In genomic region chr5:135263866-135264503, GRCm38 (mm10) we compare ENCODE assay signal across 8 mouse cellular contexts. TPM values are rescaled to one million over a fixed set of nuclear protein-coding genes. Genes with fewer than 3 reads are reported as not detected.
DNase-seq lines count a peak whose midpoint lies in the region; ATAC-seq and TF ChIP-seq lines count a peak whose summit lies in the region.

No protein-coding gene starts in this region.

- H3K4me3 ChIP-seq in heart, embryonic 10.5 days = peak overlapping the region; percentile 29
- H3K4me3 ChIP-seq in kidney, adult 2 months (ENCODE audit: insufficient read depth, low read depth, low read length) = no peak overlapping the region
- 0 out of 2 replicates have a peak overlapping the region, but pooled peaks have one; percentile 17 for H3K4me3 ChIP-seq in liver, embryonic 11.5 days (ENCODE audit: low read depth, low read length)
- H3K4me3 ChIP-seq in midbrain, embryonic 16.5 days (ENCODE audit: low read depth, low read length) = no peak overlapping the region

- no peak for ATAC-seq in liver, embryonic 11.5 days (replicated peaks; ENCODE audit: low FRiP score)
- peak; percentile 88 for ATAC-seq in midbrain, embryonic 16.5 days

- peak overlapping the region; percentile 51 for H3K4me2 ChIP-seq in liver, embryonic 11.5 days
- no peak overlapping the region; the same call in 1 of the 2 replicates for H3K4me2 ChIP-seq in midbrain, embryonic 16.5 days (ENCODE audit: low read length)

- peaks cover 15% of the 10 kb centered on the region for H3K4me1 ChIP-seq in heart, embryonic 10.5 days
- no peaks in the 10 kb centered on the region for H3K4me1 ChIP-seq in kidney, adult 2 months (ENCODE audit: control insufficient read depth, insufficient read depth, low read length)
- H3K4me1 ChIP-seq in liver, embryonic 11.5 days (replicated peaks; ENCODE audit: control insufficient read depth, insufficient read depth, low read length) = peaks cover 5% of the 10 kb centered on the region
- H3K4me1 ChIP-seq in midbrain, embryonic 16.5 days (ENCODE audit: control insufficient read depth, insufficient read depth, low read length) = no peaks in the 10 kb centered on the region

- DNase-seq in NIH3T3 (ENCODE audit: low read depth) = peak; percentile 60
- peak; percentile 74 for DNase-seq in embryo, embryonic 11 days
- peak; percentile 82 for DNase-seq in heart, embryonic 10.5 days (ENCODE audit: low spot score)
- peak; percentile 47 for DNase-seq in kidney, adult 2 months
- no peak for DNase-seq in liver, embryonic 11.5 days (ENCODE audit: low spot score)
- DNase-seq in thymus, postnatal 36 days = peak; percentile 37 to 57
- no peak for DNase-seq in gastrocnemius, postnatal 36 days

- H3K36me3 ChIP-seq in heart, embryonic 10.5 days = no peaks in the 10 kb centered on the region
- no peaks in the 10 kb centered on the region for H3K36me3 ChIP-seq in kidney, adult 2 months (ENCODE audit: control insufficient read depth, insufficient read depth, low read length)
- no peaks in the 10 kb centered on the region for H3K36me3 ChIP-seq in liver, embryonic 11.5 days (ENCODE audit: control insufficient read depth, insufficient read depth, low read length)
- H3K36me3 ChIP-seq in midbrain, embryonic 16.5 days (ENCODE audit: control insufficient read depth, insufficient read depth, low read length) = no peaks in the 10 kb centered on the region

- 14% methylated on average over 17 of the region's 17 CpGs for WGBS in heart, embryonic 10.5 days
- 11% methylated on average over 17 of the region's 17 CpGs for WGBS in kidney, adult 2 months
- WGBS in liver, embryonic 11.5 days = 17% methylated on average over 17 of the region's 17 CpGs
- 17% methylated on average over 17 of the region's 17 CpGs for WGBS in midbrain, embryonic 16.5 days

- TF ChIP-seq POLR2A in kidney, adult 2 months (IDR thresholded peaks at IDR 0.05; ENCODE audit: low read depth, low read length) = no peak

- H3K27ac ChIP-seq in heart, embryonic 10.5 days = peak overlapping the region; percentile 82
- 0 out of 2 replicates have a peak overlapping the region, but pooled peaks have one; percentile 19 for H3K27ac ChIP-seq in kidney, adult 2 months (ENCODE audit: insufficient read depth, low read depth, low read length)
- 0 out of 2 replicates have a peak overlapping the region, but pooled peaks have one; percentile 34 for H3K27ac ChIP-seq in liver, embryonic 11.5 days (ENCODE audit: low read depth, low read length)
- H3K27ac ChIP-seq in midbrain, embryonic 16.5 days (ENCODE audit: low read length) = peak overlapping the region; percentile 38

- H3K9me3 ChIP-seq in heart, embryonic 10.5 days = no peaks in the 10 kb centered on the region
- H3K9me3 ChIP-seq in liver, embryonic 11.5 days (ENCODE audit: control insufficient read depth, low read length) = no peaks in the 10 kb centered on the region
- H3K9me3 ChIP-seq in midbrain, embryonic 16.5 days (replicated peaks; ENCODE audit: control insufficient read depth, low read length, poor library complexity, severe bottlenecking) = no peaks in the 10 kb centered on the region

- H3K9ac ChIP-seq in liver, embryonic 11.5 days (ENCODE audit: low read depth, low read length) = no peak overlapping the region
- H3K9ac ChIP-seq in midbrain, embryonic 16.5 days (ENCODE audit: low read depth, low read length) = no peak overlapping the region

- intact Hi-C loops in gastrocnemius, postnatal 36 days (cut with DNase I) = no loop called here

- H3K27me3 ChIP-seq in heart, embryonic 10.5 days (ENCODE audit: insufficient read depth, poor library complexity, severe bottlenecking) = no peaks in the 10 kb centered on the region
- H3K27me3 ChIP-seq in kidney, adult 2 months (replicated peaks; ENCODE audit: control insufficient read depth, insufficient read depth, low read length) = no peaks in the 10 kb centered on the region
- no peaks in the 10 kb centered on the region for H3K27me3 ChIP-seq in liver, embryonic 11.5 days (replicated peaks; ENCODE audit: control insufficient read depth, insufficient read depth, low read length)
- no peaks in the 10 kb centered on the region for H3K27me3 ChIP-seq in midbrain, embryonic 16.5 days (ENCODE audit: control insufficient read depth, insufficient read depth, low read depth, low read length)

- TF ChIP-seq CTCF in kidney, adult 2 months (conservative IDR thresholded peaks at IDR 0.05; ENCODE audit: insufficient read depth, insufficient read length, low read depth, low read length) = no peak

RNA-seq across cellular contexts. Expression of gene Fzd9, which starts 13.0 kb away (rescaled TPM):
- polyA plus RNA-seq in heart, embryonic 10.5 days (2016; fragmentation: Nextera tagmentation; extraction: Ambion mirVana) = 4.5 and 7.2 TPM in 2 replicates
- polyA plus RNA-seq in kidney, adult 2 months (2012; rRNA removed) = 0.67 and 0.83 TPM in 2 replicates
- 0.47 and 0.58 TPM in 2 replicates for polyA plus RNA-seq in liver, embryonic 11.5 days (2014; fragmentation: Nextera tagmentation; extraction: Ambion mirVana)
- polyA plus RNA-seq in midbrain, embryonic 16.5 days (2015; fragmentation: Nextera tagmentation; extraction: Ambion mirVana) = 13.5 and 13.7 TPM in 2 replicates
- 10 to 100 TPM; 19.1 to 27.1 TPM for total RNA-seq in gastrocnemius, postnatal 36 days (2021)

Comparison
In these comparisons a context has a peak if more than half of its experiments do, and no peak if none do; other contexts are left out.
1. DNase-seq: peak in NIH3T3 (single experiment), embryo, embryonic 11 days (single experiment), heart, embryonic 10.5 days (single experiment), kidney, adult 2 months (single experiment) and thymus, postnatal 36 days (2 of 2); none in liver, embryonic 11.5 days (single experiment) and gastrocnemius, postnatal 36 days (0 of 2).
2. H3K27ac ChIP-seq: peak in every context shown above with its lines; median percentile 82 in heart, embryonic 10.5 days; 38 in midbrain, embryonic 16.5 days; 34 in liver, embryonic 11.5 days; 19 in kidney, adult 2 months.
3. H3K4me3 ChIP-seq: peak in heart, embryonic 10.5 days (single experiment) and liver, embryonic 11.5 days (single experiment); none in kidney, adult 2 months (single experiment) and midbrain, embryonic 16.5 days (single experiment).